Mouse (Mus musculus): ENCODE data around the gene Cldn12. TPM values are rescaled to one million over a fixed set of nuclear protein-coding genes. Genes with fewer than 3 reads are reported as not detected.

Cldn12 gene
- total and polyA plus RNA-seq, 2 experiments from 2014 or later = 12.0 to 17.7 TPM

DNA sequence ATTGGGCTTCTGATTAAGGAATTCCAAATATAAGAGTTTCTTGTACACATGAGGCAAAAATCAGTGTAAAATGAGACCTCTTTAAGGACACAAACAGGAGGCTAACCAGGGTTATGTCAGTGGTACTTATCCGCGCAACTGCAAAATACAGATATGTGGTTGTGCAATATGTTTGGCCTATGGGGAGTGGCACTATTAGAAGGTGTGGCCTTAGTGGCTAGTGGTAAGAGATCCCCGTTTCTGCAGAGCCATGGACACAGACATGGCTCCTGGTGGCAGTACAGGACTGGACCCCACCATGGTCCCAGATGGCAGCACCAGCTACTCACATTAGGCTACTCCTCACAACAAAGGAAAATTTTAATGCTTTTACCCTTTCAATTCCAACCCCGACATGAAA, 19.7 kb downstream of the Cldn12 start:
- WGBS = 95% methylated on average over 4 of the region's 4 CpGs
- H3K27me3 ChIP-seq (ENCODE audit: insufficient read depth, low read length) = no peaks in the 10 kb centered on the region
- no peak overlapping the region for H3K27ac ChIP-seq
- TF ChIP-seq CTCF (IDR thresholded peaks at IDR 0.05; ENCODE audit: low read depth) = no peak
- ATAC-seq (no peak), DNase-seq (ENCODE audit: low spot score) (no peak)
- no peaks in the 10 kb centered on the region for H3K36me3 ChIP-seq (ENCODE audit: insufficient read depth, low read length)
- H3K4me1 ChIP-seq (ENCODE audit: insufficient read depth, low read length) = no peaks in the 10 kb centered on the region
- no peak overlapping the region for H3K4me3 ChIP-seq (ENCODE audit: low read length)
- no peak overlapping the region for H3K4me2 ChIP-seq (ENCODE audit: low read depth, low read length)
- no peak overlapping the region for H3K9ac ChIP-seq (replicated peaks; ENCODE audit: low read length)
- no peaks in the 10 kb centered on the region for H3K9me3 ChIP-seq (ENCODE audit: low read length)

DNA sequence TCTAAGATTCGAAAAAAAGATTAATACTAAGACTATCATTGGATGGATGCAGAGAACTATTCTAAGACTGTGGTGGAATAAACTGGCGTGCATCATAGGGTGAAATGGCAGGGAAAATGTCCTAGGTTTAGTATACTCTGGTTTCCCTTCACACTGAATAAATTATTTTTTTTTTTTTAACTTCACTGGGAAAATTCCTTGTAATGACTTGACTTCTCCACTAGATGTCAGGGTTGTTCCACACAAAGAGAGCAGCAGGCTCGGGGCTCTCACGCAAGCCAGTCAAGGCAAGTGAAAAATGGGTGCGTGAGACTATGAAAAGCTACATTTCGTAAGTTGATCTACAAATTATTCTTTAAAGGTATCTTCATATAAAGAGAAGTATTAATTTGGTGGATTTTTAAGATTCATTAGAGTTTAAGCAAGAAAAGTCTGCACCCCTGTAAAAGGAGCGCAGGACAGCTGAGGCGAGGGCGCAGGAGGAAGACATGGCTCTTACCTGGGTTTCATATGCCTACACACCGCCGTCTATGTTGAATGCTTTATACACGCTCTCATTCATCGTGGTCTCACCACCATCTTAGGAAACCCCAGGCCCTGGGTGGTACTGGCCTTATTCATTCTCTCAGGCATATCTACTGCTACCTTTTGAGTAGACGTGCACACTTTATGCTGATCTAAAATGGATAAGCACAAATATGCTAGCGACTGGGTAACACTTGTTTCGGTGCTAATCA, 20.3 kb downstream of the Cldn12 start:
- H3K4me2 ChIP-seq (ENCODE audit: low read depth, low read length) = no peak overlapping the region

GRCm38 (mm10) chr5:5492163-5492562, 22.6 kb downstream of the Cldn12 start:
- peak; percentile 35; the same call in 1 of the 2 replicates for TF ChIP-seq CTCF (IDR thresholded peaks at IDR 0.05; ENCODE audit: low read depth)
- Histone ChIP-seq H3K27ac (no peak overlapping the region), H3K4me2 (ENCODE audit: low read depth, low read length) (no peak overlapping the region), H3K27me3 (ENCODE audit: insufficient read depth, low read length) (no peaks in the 10 kb centered on the region), H3K9ac (replicated peaks; ENCODE audit: low read length) (no peak overlapping the region), H3K9me3 (ENCODE audit: low read length) (no peaks in the 10 kb centered on the region), H3K4me3 (ENCODE audit: low read length) (no peak overlapping the region), H3K36me3 (ENCODE audit: insufficient read depth, low read length) (no peaks in the 10 kb centered on the region), H3K4me1 (ENCODE audit: insufficient read depth, low read length) (no peaks in the 10 kb centered on the region)
- no peak for ATAC-seq
- no peak for DNase-seq (ENCODE audit: low spot score)
- WGBS = 97% methylated on average over 4 of the region's 4 CpGs

More for the DNA sequence above, 20.3 kb downstream of the Cldn12 start:
- Histone ChIP-seq H3K36me3 (ENCODE audit: insufficient read depth, low read length) (no peaks in the 10 kb centered on the region), H3K27me3 (ENCODE audit: insufficient read depth, low read length) (no peaks in the 10 kb centered on the region), H3K9me3 (ENCODE audit: low read length) (no peaks in the 10 kb centered on the region), H3K4me3 (ENCODE audit: low read length) (no peak overlapping the region), H3K4me1 (ENCODE audit: insufficient read depth, low read length) (no peaks in the 10 kb centered on the region), H3K9ac (replicated peaks; ENCODE audit: low read length) (no peak overlapping the region), H3K27ac (no peak overlapping the region)
- DNase-seq (ENCODE audit: low spot score) (peak; percentile 79), ATAC-seq (peak; percentile 76)
- peak; percentile 87 for TF ChIP-seq CTCF (IDR thresholded peaks at IDR 0.05; ENCODE audit: low read depth)
- 39% methylated on average over 16 of the region's 16 CpGs for WGBS

DNA sequence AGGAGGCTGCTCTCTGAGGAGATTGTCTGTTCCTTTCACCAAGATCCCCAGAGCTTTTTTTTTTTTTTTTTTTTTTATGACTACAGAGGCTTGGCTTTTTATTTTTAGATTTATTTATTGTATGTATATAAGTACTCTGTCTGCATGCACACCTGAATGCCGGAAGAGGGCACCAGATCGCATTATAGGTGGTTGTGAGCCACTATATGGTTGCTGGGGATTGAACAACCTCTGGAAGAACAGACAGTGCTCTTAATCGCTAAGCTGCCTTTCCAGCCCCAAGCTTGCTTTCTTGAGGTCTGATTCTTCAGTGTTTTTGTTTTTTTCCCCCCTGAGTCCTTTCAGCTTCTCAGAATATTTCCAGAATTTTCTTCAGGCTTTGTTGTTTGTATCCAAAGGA, 28.7 kb downstream of the Cldn12 start:
- Histone ChIP-seq H3K9ac (replicated peaks; ENCODE audit: low read length) (no peak overlapping the region), H3K4me2 (ENCODE audit: low read depth, low read length) (no peak overlapping the region), H3K36me3 (ENCODE audit: insufficient read depth, low read length) (no peaks in the 10 kb centered on the region), H3K4me1 (ENCODE audit: insufficient read depth, low read length) (no peaks in the 10 kb centered on the region), H3K9me3 (ENCODE audit: low read length) (no peaks in the 10 kb centered on the region), H3K27ac (no peak overlapping the region), H3K27me3 (ENCODE audit: insufficient read depth, low read length) (no peaks in the 10 kb centered on the region), H3K4me3 (ENCODE audit: low read length) (no peak overlapping the region)
- DNase-seq (ENCODE audit: low spot score) (no peak), ATAC-seq (no peak)
- 29% methylated on average over 3 of the region's 3 CpGs for WGBS
- TF ChIP-seq CTCF (IDR thresholded peaks at IDR 0.05; ENCODE audit: low read depth) = 0 out of 2 replicates have a peak, but pooled peaks have one; percentile 7

DNA sequence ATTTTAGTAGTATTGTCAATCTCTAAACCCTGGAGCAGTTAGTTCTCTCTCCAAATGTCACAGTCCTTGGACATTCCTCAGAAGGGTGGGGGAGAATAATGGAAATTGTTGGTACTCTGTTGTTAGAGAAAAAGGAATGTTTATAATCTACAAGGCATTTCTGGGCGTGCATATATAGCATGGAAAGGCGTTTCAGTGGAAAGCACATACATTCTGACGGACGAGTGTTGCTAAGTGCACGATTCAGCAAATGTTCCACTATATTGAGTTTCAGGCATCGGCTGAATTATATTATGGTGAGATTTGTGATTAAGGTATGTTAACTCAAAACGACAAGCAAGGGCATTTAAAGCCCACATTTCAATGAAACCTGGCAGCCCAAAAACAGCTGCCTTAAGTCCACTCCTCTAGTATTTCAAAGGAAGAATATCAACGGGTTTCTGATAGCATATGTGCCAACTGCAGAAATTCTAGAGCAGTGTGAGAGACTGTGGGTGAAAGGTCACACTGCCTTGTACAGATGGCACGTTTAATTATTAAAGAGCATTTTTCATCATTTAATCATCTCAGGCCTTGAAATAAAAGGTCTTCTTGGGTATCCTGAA, 31.4 kb downstream of the Cldn12 start:
- Histone ChIP-seq H3K27ac (no peak overlapping the region), H3K36me3 (ENCODE audit: insufficient read depth, low read length) (no peaks in the 10 kb centered on the region), H3K4me3 (ENCODE audit: low read length) (no peak overlapping the region), H3K4me2 (ENCODE audit: low read depth, low read length) (no peak overlapping the region), H3K9me3 (ENCODE audit: low read length) (no peaks in the 10 kb centered on the region), H3K9ac (replicated peaks; ENCODE audit: low read length) (no peak overlapping the region), H3K4me1 (ENCODE audit: insufficient read depth, low read length) (no peaks in the 10 kb centered on the region), H3K27me3 (ENCODE audit: insufficient read depth, low read length) (no peaks in the 10 kb centered on the region)
- DNase-seq (ENCODE audit: low spot score) (no peak), ATAC-seq (no peak)
- TF ChIP-seq CTCF (IDR thresholded peaks at IDR 0.05; ENCODE audit: low read depth) = no peak
- 66% methylated on average over 9 of the region's 9 CpGs for WGBS

- ATAC-seq (no peak), DNase-seq (ENCODE audit: low spot score) (peak; percentile 66)
- no peak overlapping the region for H3K27ac ChIP-seq
- H3K9ac ChIP-seq (replicated peaks; ENCODE audit: low read length) = no peak overlapping the region
- no peaks in the 10 kb centered on the region for H3K9me3 ChIP-seq (ENCODE audit: low read length)
- peak; percentile 79 for TF ChIP-seq CTCF (IDR thresholded peaks at IDR 0.05; ENCODE audit: low read depth)
- H3K4me3 ChIP-seq (ENCODE audit: low read length) = no peak overlapping the region
- H3K4me1 ChIP-seq (ENCODE audit: insufficient read depth, low read length) = no peaks in the 10 kb centered on the region
- H3K36me3 ChIP-seq (ENCODE audit: insufficient read depth, low read length) = no peaks in the 10 kb centered on the region
- H3K27me3 ChIP-seq (ENCODE audit: insufficient read depth, low read length) = no peaks in the 10 kb centered on the region
- H3K4me2 ChIP-seq (ENCODE audit: low read depth, low read length) = no peak overlapping the region
- WGBS = 6% methylated on average over 1 of the region's 1 CpGs
Measured at GRCm38 (mm10) chr5:5481662-5482061, 33.1 kb downstream of the Cldn12 start.

DNA sequence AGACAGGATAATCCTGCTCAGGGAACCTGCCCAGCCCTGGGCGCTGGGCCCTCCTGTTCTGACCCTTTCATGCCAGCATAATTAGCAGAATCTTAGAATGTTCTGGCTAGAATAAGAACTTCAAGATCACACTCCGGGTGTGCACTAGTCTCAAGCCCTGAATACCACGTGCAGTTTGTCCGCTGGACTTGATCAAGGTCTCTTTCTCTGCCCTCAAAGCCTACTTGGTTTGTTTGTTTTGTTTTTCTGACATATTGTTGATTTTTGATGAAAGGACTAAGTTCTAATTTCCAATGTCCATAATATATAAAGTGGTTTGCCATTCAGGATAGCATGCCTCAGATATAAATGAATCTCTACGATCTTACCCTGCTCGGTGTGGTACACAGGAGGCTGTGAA, 35.7 kb downstream of the Cldn12 start, which contains the start of gene 1700015F17Rik:
1700015F17Rik (minus strand) TSS at position 101 of the 400 bp plus-strand sequence.
- 87% methylated on average over 6 of the region's 6 CpGs for WGBS
- Histone ChIP-seq H3K27ac (no peak within 1 kb of the TSS), H3K4me3 (ENCODE audit: low read length) (no peak within 1 kb of the TSS), H3K9ac (replicated peaks; ENCODE audit: low read length) (no peak within 1 kb of the TSS), H3K9me3 (ENCODE audit: low read length) (no peaks in the 10 kb centered on the region), H3K36me3 (ENCODE audit: insufficient read depth, low read length) (no peaks in the 10 kb centered on the region), H3K4me1 (ENCODE audit: insufficient read depth, low read length) (no peaks in the 10 kb centered on the region), H3K27me3 (ENCODE audit: insufficient read depth, low read length) (no peaks in the 10 kb centered on the region), H3K4me2 (ENCODE audit: low read depth, low read length) (no peak within 1 kb of the TSS)
- no peak for TF ChIP-seq CTCF (IDR thresholded peaks at IDR 0.05; ENCODE audit: low read depth)
- DNase-seq (ENCODE audit: low spot score) = no peak
- ATAC-seq = no peak
